Mouse (Mus musculus) liver, embryonic 11.5 days (tissue): ENCODE measurements at regions not wholly inside any gene's neighbourhood (a gene's known extent, or its start where the extent isn't known, plus 50 kb on each side); places are given as distances from the start of the nearest gene placed in this dataset.

Experiments
- ATAC-seq: fragments of 200-750 bp; cut with Nextera tagmentation; replicated peaks from 2 replicates; pipeline ENCODE4 v1.8.0; 2017; ENCODE audit warnings: moderate number of reproducible peaks, mild to moderate bottlenecking, moderate TSS enrichment, moderate library complexity; ENCODE audit not compliant: low FRiP score
- DNase-seq: peaks from one replicate; pipeline ENCODE4 v3.0.0-alpha.2; 2017; ENCODE audit warnings: low spot score
- H3K27ac ChIP-seq: fragments of 300-500 bp; sonication (generic); 2 replicates; pipeline ENCODE4 v1.5.1; 2014; ENCODE audit warnings: mild to moderate bottlenecking, low read depth, low read length, control low read depth
- H3K27me3 ChIP-seq: fragments of 300-500 bp; sonication (generic); replicated peaks from 2 replicates; pipeline ENCODE4 v1.6.1; 2014; ENCODE audit warnings: low read length, mixed read lengths; ENCODE audit not compliant: control insufficient read depth, insufficient read depth
- H3K36me3 ChIP-seq: fragments of 300-500 bp; sonication (generic); 2 replicates; pipeline ENCODE4 v1.6.1; 2014; ENCODE audit warnings: mild to moderate bottlenecking, low read length, moderate library complexity, mixed read lengths; ENCODE audit not compliant: control insufficient read depth, insufficient read depth
- H3K4me1 ChIP-seq: fragments of 300-500 bp; sonication (generic); replicated peaks from 2 replicates; pipeline ENCODE4 v1.6.1; 2014; ENCODE audit warnings: low read length, mixed read lengths; ENCODE audit not compliant: control insufficient read depth, insufficient read depth
- H3K4me2 ChIP-seq: fragments of 300-500 bp; sonication (generic); 2 replicates; pipeline ENCODE4 v1.6.1; 2014; ENCODE audit warnings: mild to moderate bottlenecking, control low read depth, moderate library complexity
- H3K4me3 ChIP-seq: fragments of 300-500 bp; sonication (generic); 2 replicates; pipeline ENCODE4 v1.5.1; 2014; ENCODE audit warnings: low read depth, low read length, control low read depth
- H3K9ac ChIP-seq: fragments of 300-500 bp; sonication (generic); 2 replicates; pipeline ENCODE4 v1.6.1; 2014; ENCODE audit warnings: low read depth, low read length, control low read depth
- H3K9me3 ChIP-seq: fragments of 300-500 bp; sonication (generic); 2 replicates; pipeline ENCODE4 v1.6.1; 2016; ENCODE audit warnings: low read length, inconsistent platforms, mixed read lengths; ENCODE audit not compliant: control insufficient read depth
- WGBS: fragments of 180-500 bp; shearing (Covaris S2); extraction: QIAGEN DNeasy Blood & Tissue Kit; methylation state at CpG from one replicate; pipeline ENCODE4 v1.1.7; 2014; 5-methylcytosine and 5-hydroxymethylcytosine counted together

DNA sequence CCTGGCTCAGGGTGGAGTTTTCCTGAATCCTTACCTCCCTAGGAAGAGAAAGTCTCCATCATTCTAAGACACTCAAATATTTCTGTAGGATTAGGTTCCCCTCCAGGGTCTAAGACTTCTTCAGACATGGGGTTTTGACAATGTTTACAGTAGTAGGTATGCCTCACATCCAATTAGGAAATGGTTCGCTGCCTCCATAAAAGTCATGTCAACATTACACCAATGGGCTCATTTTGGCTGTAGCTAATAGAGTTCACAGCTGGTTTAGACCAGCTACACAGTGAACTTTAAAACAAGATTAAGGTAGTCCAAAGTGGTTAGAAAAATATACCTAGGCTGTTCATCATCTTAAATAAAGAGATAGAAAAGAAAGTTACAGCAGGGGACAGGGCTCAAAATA is 113.3 kb downstream of the Car2 start:
- ATAC-seq (no peak), DNase-seq (no peak)
- WGBS = 78% methylated on average over 1 of the region's 1 CpGs

GRCm38 (mm10) chr3:14999914-15000313 is 113.8 kb downstream of the Car2 start:
- ATAC-seq = no peak
- Histone ChIP-seq H3K4me2 (no peak overlapping the region), H3K9ac (no peak overlapping the region), H3K4me1 (peaks cover 15% of the 10 kb centered on the region), H3K36me3 (no peaks in the 10 kb centered on the region), H3K4me3 (no peak overlapping the region), H3K27me3 (no peaks in the 10 kb centered on the region), H3K27ac (no peak overlapping the region), H3K9me3 (no peaks in the 10 kb centered on the region)
- no peak for DNase-seq

More for the DNA sequence above, 113.3 kb downstream of the Car2 start:
- Histone ChIP-seq H3K9ac (no peak overlapping the region), H3K27me3 (no peaks in the 10 kb centered on the region), H3K9me3 (no peaks in the 10 kb centered on the region), H3K27ac (no peak overlapping the region), H3K4me2 (no peak overlapping the region), H3K4me3 (no peak overlapping the region), H3K4me1 (peaks cover 15% of the 10 kb centered on the region), H3K36me3 (no peaks in the 10 kb centered on the region)

GRCm38 (mm10) chr3:15000657-15001056 is 114.6 kb downstream of the Car2 start:
- 25% methylated on average over 3 of the region's 3 CpGs for WGBS
- H3K27ac ChIP-seq = no peak overlapping the region
- DNase-seq = no peak
- peaks cover 15% of the 10 kb centered on the region for H3K4me1 ChIP-seq
- H3K9ac ChIP-seq = no peak overlapping the region
- ATAC-seq = peak; percentile 70
- H3K27me3 ChIP-seq = no peaks in the 10 kb centered on the region
- H3K4me2 ChIP-seq = no peak overlapping the region
- H3K9me3 ChIP-seq = no peaks in the 10 kb centered on the region
- H3K36me3 ChIP-seq = no peaks in the 10 kb centered on the region
- H3K4me3 ChIP-seq = no peak overlapping the region

GRCm38 (mm10) chr3:15007821-15008220 is 121.7 kb downstream of the Car2 start:
- no peaks in the 10 kb centered on the region for H3K36me3 ChIP-seq
- 85% methylated on average over 3 of the region's 3 CpGs for WGBS
- H3K4me2 ChIP-seq = no peak overlapping the region
- no peaks in the 10 kb centered on the region for H3K27me3 ChIP-seq
- H3K4me3 ChIP-seq = no peak overlapping the region
- H3K9me3 ChIP-seq = no peaks in the 10 kb centered on the region
- H3K27ac ChIP-seq = no peak overlapping the region
- no peak for DNase-seq
- H3K9ac ChIP-seq = no peak overlapping the region
- no peaks in the 10 kb centered on the region for H3K4me1 ChIP-seq
- no peak for ATAC-seq

GRCm38 (mm10) chr3:15008501-15008900 is 122.4 kb downstream of the Car2 start:
- H3K9ac ChIP-seq = no peak overlapping the region
- DNase-seq (no peak), ATAC-seq (no peak)
- H3K27me3 ChIP-seq = no peaks in the 10 kb centered on the region
- H3K36me3 ChIP-seq = no peaks in the 10 kb centered on the region
- 76% methylated on average over 1 of the region's 1 CpGs for WGBS
- no peak overlapping the region for H3K4me2 ChIP-seq
- no peaks in the 10 kb centered on the region for H3K4me1 ChIP-seq
- no peak overlapping the region for H3K4me3 ChIP-seq
- H3K27ac ChIP-seq = no peak overlapping the region
- no peaks in the 10 kb centered on the region for H3K9me3 ChIP-seq

- no peaks in the 10 kb centered on the region for H3K4me1 ChIP-seq
- no peak overlapping the region for H3K27ac ChIP-seq
- ATAC-seq = no peak
- 78% methylated on average over 2 of the region's 2 CpGs for WGBS
- no peaks in the 10 kb centered on the region for H3K9me3 ChIP-seq
- H3K4me2 ChIP-seq = no peak overlapping the region
- H3K27me3 ChIP-seq = no peaks in the 10 kb centered on the region
- H3K9ac ChIP-seq = no peak overlapping the region
- no peak overlapping the region for H3K4me3 ChIP-seq
- H3K36me3 ChIP-seq = no peaks in the 10 kb centered on the region
- no peak for DNase-seq
Measured at GRCm38 (mm10) chr3:15009747-15010146, 123.7 kb downstream of the Car2 start.

GRCm38 (mm10) chr3:15016621-15017020 is 130.5 kb downstream of the Car2 start:
- no peak for DNase-seq
- 78% methylated on average over 1 of the region's 1 CpGs for WGBS
- no peaks in the 10 kb centered on the region for H3K9me3 ChIP-seq
- H3K4me2 ChIP-seq = no peak overlapping the region
- H3K9ac ChIP-seq = no peak overlapping the region
- no peak for ATAC-seq
- no peaks in the 10 kb centered on the region for H3K4me1 ChIP-seq
- no peaks in the 10 kb centered on the region for H3K36me3 ChIP-seq
- no peak overlapping the region for H3K4me3 ChIP-seq
- no peaks in the 10 kb centered on the region for H3K27me3 ChIP-seq
- no peak overlapping the region for H3K27ac ChIP-seq

- Histone ChIP-seq H3K9ac (no peak overlapping the region), H3K27ac (no peak overlapping the region), H3K9me3 (no peaks in the 10 kb centered on the region), H3K4me2 (no peak overlapping the region), H3K36me3 (no peaks in the 10 kb centered on the region), H3K4me1 (no peaks in the 10 kb centered on the region), H3K4me3 (no peak overlapping the region), H3K27me3 (no peaks in the 10 kb centered on the region)
- WGBS = 42% methylated on average over 2 of the region's 2 CpGs
- ATAC-seq (peak; percentile 71), DNase-seq (no peak)
Measured at GRCm38 (mm10) chr3:15022773-15023172, 136.7 kb downstream of the Car2 start.

- Histone ChIP-seq H3K9ac (no peak overlapping the region), H3K9me3 (no peaks in the 10 kb centered on the region), H3K4me2 (no peak overlapping the region), H3K27ac (no peak overlapping the region), H3K27me3 (no peaks in the 10 kb centered on the region), H3K4me1 (no peaks in the 10 kb centered on the region), H3K4me3 (no peak overlapping the region), H3K36me3 (no peaks in the 10 kb centered on the region)
- ATAC-seq (no peak), DNase-seq (no peak)
- 74% methylated on average over 7 of the region's 7 CpGs for WGBS
Measured at GRCm38 (mm10) chr3:15040866-15041528, 154.9 kb downstream of the Car2 start.
